Mouse (Mus musculus): ENCODE results near the gene Adamts2.
A peak's percentile ranks its signal among the peaks of the same experiment; 100 is the strongest.

- TF ChIP-seq CTCF (IDR thresholded peaks at IDR 0.05) (no peak), EP300 (IDR thresholded peaks at IDR 0.05) (peak; percentile 49; the same call in 1 of the 2 replicates)
These were observed 72.5 kb downstream of the Adamts2 start for GRCm38 (mm10) chr11:50674390-50674789.

Data from lung, postnatal 0 days (tissue).